Comparison of ENCODE assay signal across 13 mouse cellular contexts in genomic region chr12:33190633-33191032, GRCm38 (mm10).
"Had no signal": no experiment of that assay in that cellular context is flagged by ENCODE, and none has a peak within 500 bp of the region (broad histone marks: within the 10 kb centered on the region; RNA-seq: fewer than 3 reads in every experiment).

No protein-coding gene starts in this region.

- H3K4me3 ChIP-seq: limb, embryonic 13.5 days; midbrain, embryonic 13.5 days; neural tube, embryonic 12.5 days had no signal

- H3K27ac ChIP-seq: kidney, postnatal 0 days; limb, embryonic 13.5 days; liver, embryonic 14.5 days; midbrain, embryonic 13.5 days; neural tube, embryonic 12.5 days; stomach, postnatal 0 days had no signal

- DNase-seq: kidney, postnatal 36 days; layer of hippocampus, adult 9-11 months; layer of hippocampus, postnatal 36 days; left cerebral cortex, postnatal 4 days; lung, adult 18-20 months; thymus, adult 18-20 months; thymus, postnatal 14 days had no signal

- ATAC-seq: midbrain, embryonic 13.5 days had no signal

- H3K4me1 ChIP-seq: neural tube, embryonic 12.5 days had no signal
